Mouse (Mus musculus): ENCODE measurements at regions not wholly inside any gene's neighbourhood (a gene's known extent, or its start where the extent isn't known, plus 50 kb on each side); places are given as distances from the start of the nearest gene placed in this dataset.

DNA sequence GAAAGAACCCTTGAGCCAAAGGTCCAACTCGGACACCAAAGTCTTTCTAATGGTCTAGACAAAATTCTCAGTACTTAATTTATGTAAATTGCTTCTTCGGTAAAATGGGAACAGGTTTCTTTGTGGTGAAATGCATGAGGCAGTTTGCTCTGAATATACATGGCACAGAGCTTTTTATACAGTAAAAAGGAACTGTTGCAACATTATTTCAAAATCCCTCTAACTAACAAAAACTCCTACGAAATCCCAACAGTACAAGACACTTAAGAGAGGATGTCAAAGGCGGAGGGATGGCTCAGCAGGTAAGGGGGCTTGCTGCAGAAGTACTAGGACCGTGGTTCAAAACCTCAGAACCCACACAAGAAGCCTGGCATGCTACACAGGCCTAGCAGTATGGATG is 248.4 kb downstream of the Barhl2 start:
- TF ChIP-seq CTCF (IDR thresholded peaks at IDR 0.05; ENCODE audit: control insufficient read depth, insufficient read depth, low read length) (no peak), POLR2A (IDR thresholded peaks at IDR 0.05; ENCODE audit: borderline replicate concordance, control insufficient read depth, low read depth, low read length) (no peak)
- no peak overlapping the region for H3K27ac ChIP-seq (ENCODE audit: control insufficient read depth, insufficient read depth, low read depth, low read length, poor library complexity)
- no peaks in the 10 kb centered on the region; the same call in 1 of the 2 replicates for H3K4me1 ChIP-seq (ENCODE audit: control insufficient read depth, insufficient read depth, low read length)
- WGBS: 39% methylated on average over 5 of the region's 5 CpGs
- H3K4me3 ChIP-seq (replicated peaks; ENCODE audit: control insufficient read depth, low read depth, low read length): no peak overlapping the region

DNA sequence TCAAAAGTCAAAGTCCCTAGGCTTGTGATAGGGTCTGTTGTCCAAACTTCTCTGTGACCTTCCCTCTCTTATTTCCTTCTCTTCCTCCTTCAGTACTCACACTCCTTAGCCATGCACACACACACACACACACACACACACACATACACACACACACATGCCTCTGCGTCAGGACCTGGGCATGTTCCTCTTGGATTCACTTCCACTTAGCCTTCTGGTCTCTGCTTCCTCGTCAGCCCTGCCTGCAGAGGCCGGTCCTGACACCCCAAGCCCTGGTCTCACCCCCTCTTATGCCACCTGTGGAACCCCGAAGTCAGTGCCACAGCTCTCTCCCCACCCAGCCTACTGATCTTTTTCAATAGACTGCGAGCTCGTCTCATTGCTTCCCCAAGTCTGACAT is 250.3 kb downstream of the Barhl2 start:
- H3K4me3 ChIP-seq (replicated peaks; ENCODE audit: control insufficient read depth, low read depth, low read length): no peak overlapping the region
- WGBS: 57% methylated on average over 6 of the region's 6 CpGs
- TF ChIP-seq POLR2A (IDR thresholded peaks at IDR 0.05; ENCODE audit: borderline replicate concordance, control insufficient read depth, low read depth, low read length): no peak
- no peak for TF ChIP-seq CTCF (IDR thresholded peaks at IDR 0.05; ENCODE audit: control insufficient read depth, insufficient read depth, low read length)
- no peaks in the 10 kb centered on the region; the same call in 1 of the 2 replicates for H3K4me1 ChIP-seq (ENCODE audit: control insufficient read depth, insufficient read depth, low read length)
- no peak overlapping the region for H3K27ac ChIP-seq (ENCODE audit: control insufficient read depth, insufficient read depth, low read depth, low read length, poor library complexity)

DNA sequence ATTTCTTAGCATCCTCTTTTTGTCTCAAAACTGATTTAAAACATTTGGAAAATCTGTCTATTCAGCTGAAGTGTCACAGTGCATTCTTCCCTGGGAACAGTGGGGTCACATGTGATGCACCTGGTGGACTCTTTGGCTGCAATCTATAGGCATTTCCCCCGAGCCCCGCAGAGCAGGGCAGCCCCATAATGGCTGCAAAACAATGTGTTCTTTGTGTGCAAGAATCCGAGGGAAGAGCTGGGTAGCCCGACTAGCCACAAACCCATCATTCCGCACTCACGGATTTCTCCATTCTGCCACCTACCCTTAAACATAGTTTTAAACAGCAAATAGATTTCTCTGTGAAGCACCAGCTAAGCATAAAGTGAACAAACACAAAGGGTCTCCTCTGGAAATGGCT is 252.2 kb downstream of the Barhl2 start:
- no peak for TF ChIP-seq POLR2A (IDR thresholded peaks at IDR 0.05; ENCODE audit: borderline replicate concordance, control insufficient read depth, low read depth, low read length)
- no peak overlapping the region for H3K4me3 ChIP-seq (replicated peaks; ENCODE audit: control insufficient read depth, low read depth, low read length)
- 71% methylated on average over 6 of the region's 6 CpGs for WGBS
- no peak overlapping the region for H3K27ac ChIP-seq (ENCODE audit: control insufficient read depth, insufficient read depth, low read depth, low read length, poor library complexity)
- no peaks in the 10 kb centered on the region; the same call in 1 of the 2 replicates for H3K4me1 ChIP-seq (ENCODE audit: control insufficient read depth, insufficient read depth, low read length)

DNA sequence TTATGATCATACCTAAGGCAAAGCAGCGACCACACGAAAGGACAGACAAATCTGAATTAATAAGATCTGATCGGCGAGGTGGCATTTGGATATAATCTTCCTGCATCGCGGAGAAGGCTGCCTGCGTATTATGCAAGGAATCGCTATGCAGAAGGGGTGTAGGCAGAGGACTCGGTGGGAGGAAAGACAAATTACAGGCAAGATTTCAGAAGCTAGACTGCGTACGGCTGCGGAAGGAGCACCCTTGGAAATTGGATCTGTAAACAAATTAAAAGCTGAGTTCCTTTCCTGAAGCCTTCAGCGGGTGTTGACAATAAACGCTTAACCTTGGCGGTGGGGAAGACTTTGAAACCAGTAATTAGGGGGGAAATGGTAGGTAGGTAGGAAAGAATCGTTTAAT is 257.3 kb downstream of the Barhl2 start:
- Histone ChIP-seq H3K27ac (ENCODE audit: control insufficient read depth, insufficient read depth, low read depth, low read length, poor library complexity) (no peak overlapping the region), H3K4me3 (replicated peaks; ENCODE audit: control insufficient read depth, low read depth, low read length) (no peak overlapping the region), H3K4me1 (ENCODE audit: control insufficient read depth, insufficient read depth, low read length) (no peaks in the 10 kb centered on the region)
- WGBS: 75% methylated on average over 16 of the region's 16 CpGs
- TF ChIP-seq CTCF (IDR thresholded peaks at IDR 0.05; ENCODE audit: control insufficient read depth, insufficient read depth, low read length) (no peak), POLR2A (IDR thresholded peaks at IDR 0.05; ENCODE audit: borderline replicate concordance, control insufficient read depth, low read depth, low read length) (no peak)

DNA sequence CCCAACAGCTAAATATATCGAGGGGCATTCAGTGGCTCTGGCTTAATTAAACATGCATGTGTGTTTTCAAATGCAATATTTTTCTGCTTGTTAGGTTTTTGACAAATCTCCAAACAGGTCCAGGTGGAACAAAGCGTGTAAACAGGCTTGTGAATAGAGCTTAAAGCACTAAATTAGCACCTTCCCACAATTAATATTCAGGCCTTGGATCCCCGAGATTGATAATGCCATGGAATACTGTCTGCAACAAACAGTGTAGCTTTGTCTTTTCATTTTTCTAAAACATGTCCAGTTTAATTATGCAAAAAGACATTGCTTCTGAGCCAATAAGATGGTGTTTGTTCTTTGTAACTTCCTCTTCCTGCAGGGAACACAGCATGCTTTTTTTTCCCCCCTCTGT is 258.9 kb downstream of the Barhl2 start:
- no peak overlapping the region for H3K27ac ChIP-seq (ENCODE audit: control insufficient read depth, insufficient read depth, low read depth, low read length, poor library complexity)
- H3K4me1 ChIP-seq (ENCODE audit: control insufficient read depth, insufficient read depth, low read length): no peaks in the 10 kb centered on the region
- no peak overlapping the region for H3K4me3 ChIP-seq (replicated peaks; ENCODE audit: control insufficient read depth, low read depth, low read length)
- WGBS: 79% methylated on average over 3 of the region's 3 CpGs
- TF ChIP-seq CTCF (IDR thresholded peaks at IDR 0.05; ENCODE audit: control insufficient read depth, insufficient read depth, low read length) (no peak), POLR2A (IDR thresholded peaks at IDR 0.05; ENCODE audit: borderline replicate concordance, control insufficient read depth, low read depth, low read length) (no peak)

DNA sequence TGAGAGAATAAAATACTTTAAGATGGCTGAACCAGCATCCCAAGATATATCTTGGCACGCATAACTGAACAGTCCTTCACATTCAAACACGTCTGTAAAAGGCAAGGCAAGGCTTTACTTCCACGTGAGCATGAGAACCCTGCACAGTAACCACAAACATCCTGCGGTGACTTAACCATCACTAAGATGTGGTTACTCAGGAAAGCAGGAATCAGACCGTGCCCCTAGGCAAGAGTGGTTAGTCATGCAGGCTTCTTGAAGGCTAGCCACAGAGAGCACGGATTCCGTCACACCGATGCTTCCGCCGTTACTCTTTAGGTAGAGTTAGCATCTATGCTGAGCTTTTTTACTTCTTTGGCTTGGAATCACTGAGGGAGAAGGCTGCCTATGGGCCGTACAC is 266.8 kb downstream of the Barhl2 start:
- Histone ChIP-seq H3K4me1 (ENCODE audit: control insufficient read depth, insufficient read depth, low read length) (no peaks in the 10 kb centered on the region), H3K4me3 (replicated peaks; ENCODE audit: control insufficient read depth, low read depth, low read length) (no peak overlapping the region), H3K27ac (ENCODE audit: control insufficient read depth, insufficient read depth, low read depth, low read length, poor library complexity) (no peak overlapping the region)
- 11% methylated on average over 11 of the region's 11 CpGs for WGBS
- TF ChIP-seq CTCF (IDR thresholded peaks at IDR 0.05; ENCODE audit: control insufficient read depth, insufficient read depth, low read length) (no peak), POLR2A (IDR thresholded peaks at IDR 0.05; ENCODE audit: borderline replicate concordance, control insufficient read depth, low read depth, low read length) (no peak)

DNA sequence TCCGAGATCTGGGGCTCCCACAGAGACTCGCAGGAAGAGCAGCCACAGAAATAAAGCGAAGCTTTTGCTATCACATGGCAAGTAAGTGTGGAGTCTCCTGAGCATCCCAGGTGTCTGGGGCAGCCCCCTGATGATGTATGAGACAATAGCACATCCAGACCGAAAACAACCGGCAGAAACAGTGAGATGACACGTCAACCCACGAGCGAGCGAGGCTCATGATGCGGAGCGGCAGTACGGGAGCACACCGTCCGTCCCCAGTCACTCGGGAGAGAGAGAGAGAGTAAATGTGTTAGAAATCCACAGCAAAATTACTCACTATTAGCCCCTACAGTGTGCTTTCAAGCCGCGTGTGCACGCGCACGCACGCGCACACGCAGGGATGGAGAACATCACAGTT is 276.2 kb downstream of the Barhl2 start:
- Histone ChIP-seq H3K4me1 (ENCODE audit: control insufficient read depth, insufficient read depth, low read length) (no peaks in the 10 kb centered on the region), H3K4me3 (replicated peaks; ENCODE audit: control insufficient read depth, low read depth, low read length) (no peak overlapping the region), H3K27ac (ENCODE audit: control insufficient read depth, insufficient read depth, low read depth, low read length, poor library complexity) (no peak overlapping the region)
- TF ChIP-seq POLR2A (IDR thresholded peaks at IDR 0.05; ENCODE audit: borderline replicate concordance, control insufficient read depth, low read depth, low read length) (no peak), CTCF (IDR thresholded peaks at IDR 0.05; ENCODE audit: control insufficient read depth, insufficient read depth, low read length) (no peak)
- 89% methylated on average over 23 of the region's 23 CpGs for WGBS

DNA sequence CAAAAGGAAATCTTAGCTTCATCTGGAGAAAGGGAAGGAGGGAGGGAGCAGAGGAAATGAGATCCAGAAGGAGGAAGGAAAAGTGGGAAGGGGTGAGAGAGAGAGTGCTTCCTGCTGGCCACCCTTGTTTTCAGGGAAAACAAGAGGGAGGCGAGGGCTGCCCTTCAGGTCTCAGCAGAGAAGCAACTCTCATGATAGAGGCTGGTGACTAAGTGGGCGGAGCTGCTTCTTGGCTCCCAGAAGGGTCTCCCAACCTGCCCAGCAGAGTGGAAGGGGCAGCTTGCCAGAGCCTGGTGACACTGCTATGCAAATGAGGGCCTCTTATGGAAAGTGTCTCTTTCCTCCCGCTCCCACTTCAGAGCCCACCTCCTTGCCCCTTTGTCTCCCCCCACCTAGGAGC is 285.8 kb downstream of the Barhl2 start:
- WGBS: 26% methylated on average over 3 of the region's 3 CpGs
- H3K4me3 ChIP-seq (replicated peaks; ENCODE audit: control insufficient read depth, low read depth, low read length): no peak overlapping the region
- H3K27ac ChIP-seq (ENCODE audit: control insufficient read depth, insufficient read depth, low read depth, low read length, poor library complexity): no peak overlapping the region
- no peaks in the 10 kb centered on the region for H3K4me1 ChIP-seq (ENCODE audit: control insufficient read depth, insufficient read depth, low read length)
- TF ChIP-seq CTCF (IDR thresholded peaks at IDR 0.05; ENCODE audit: control insufficient read depth, insufficient read depth, low read length) (no peak), POLR2A (IDR thresholded peaks at IDR 0.05; ENCODE audit: borderline replicate concordance, control insufficient read depth, low read depth, low read length) (no peak)

DNA sequence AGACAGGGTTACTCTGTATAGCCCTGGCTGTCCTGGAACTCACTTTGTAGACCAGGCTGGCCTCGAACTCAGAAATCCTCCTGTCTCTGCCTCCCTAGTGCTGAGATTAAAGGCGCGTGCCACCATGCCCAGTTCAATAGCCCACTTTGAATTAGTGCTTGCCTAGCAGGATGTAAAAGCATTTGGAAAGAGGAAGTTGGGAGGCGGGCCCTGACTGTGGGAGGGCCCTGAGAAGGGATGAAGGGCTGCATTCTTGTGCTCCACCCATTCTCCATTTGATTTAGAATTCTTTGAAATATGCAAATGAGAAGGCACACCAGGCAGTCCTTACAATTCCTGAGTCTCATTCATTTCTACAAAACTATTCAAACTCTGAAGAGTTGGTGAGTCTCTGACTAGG is 287.6 kb downstream of the Barhl2 start:
- no peaks in the 10 kb centered on the region for H3K4me1 ChIP-seq (ENCODE audit: control insufficient read depth, insufficient read depth, low read length)
- no peak overlapping the region for H3K4me3 ChIP-seq (replicated peaks; ENCODE audit: control insufficient read depth, low read depth, low read length)
- WGBS: 72% methylated on average over 4 of the region's 4 CpGs
- H3K27ac ChIP-seq (ENCODE audit: control insufficient read depth, insufficient read depth, low read depth, low read length, poor library complexity): no peak overlapping the region
- TF ChIP-seq CTCF (IDR thresholded peaks at IDR 0.05; ENCODE audit: control insufficient read depth, insufficient read depth, low read length) (no peak), POLR2A (IDR thresholded peaks at IDR 0.05; ENCODE audit: borderline replicate concordance, control insufficient read depth, low read depth, low read length) (no peak)
